Mouse (Mus musculus): ENCODE data around the gene Msrb1.

- peak; percentile 100 for TF ChIP-seq CTCF (IDR thresholded peaks at IDR 0.05; ENCODE audit: low read depth)
- no peak for TF ChIP-seq EP300 (IDR thresholded peaks at IDR 0.05; ENCODE audit: low read depth)
These were observed 12.3 kb upstream of the Msrb1 start, which contains the start of gene Ndufb10 for GRCm38 (mm10) chr17:24724184-24724583.
